Mouse (Mus musculus) G1E (cell line): ENCODE measurements at regions not wholly inside any gene's neighbourhood (a gene's known extent, or its start where the extent isn't known, plus 50 kb on each side); places are given as distances from the start of the nearest gene placed in this dataset.

Experiments used
- CTCF ChIP-seq: IDR thresholded peaks from 2 replicates; pipeline ENCODE4 v1.5.1; 2012; ENCODE audit warnings: low read depth, low read length, inconsistent platforms, mixed read lengths
- GATA1 ChIP-seq: IDR thresholded peaks from 2 replicates; pipeline ENCODE4 v1.6.1; 2012; ENCODE audit warnings: borderline replicate concordance, low read length, inconsistent platforms, mixed read lengths
- POLR2AphosphoS5 ChIP-seq: IDR thresholded peaks from 2 replicates; pipeline ENCODE4 v1.6.1; 2012; ENCODE audit warnings: low read depth, low read length, inconsistent platforms; ENCODE audit not compliant: insufficient replicate concordance
- TAL1 ChIP-seq: conservative IDR thresholded peaks from 2 replicates; pipeline ENCODE4 v1.6.1; 2012; ENCODE audit warnings: low read depth, low read length, inconsistent platforms, mixed read lengths

- no peak for TF ChIP-seq CTCF
- TF ChIP-seq TAL1, result no peak
- TF ChIP-seq GATA1, result no peak
- TF ChIP-seq POLR2AphosphoS5, result no peak
Measured at GRCm38 (mm10) chr3:22300553-22300952, 224.1 kb downstream of the Tbl1xr1 start.
